Mouse (Mus musculus) cerebellum, adult 9-10 months (tissue): ENCODE results near the gene Ampd3.

ENCODE experiments used
- DNase-seq: peaks from one replicate; pipeline ENCODE4 v3.0.0; 2022

Ampd3 gene

GRCm38 (mm10) chr7:110770949-110771348 lies 2.9 kb downstream of the Ampd3 start:
- DNase-seq: no peak

GRCm38 (mm10) chr7:110772343-110772742 lies 4.3 kb downstream of the Ampd3 start:
- no peak for DNase-seq

- peak; percentile 67 for DNase-seq
Measured at GRCm38 (mm10) chr7:110773204-110774002, 5.4 kb downstream of the Ampd3 start.

GRCm38 (mm10) chr7:110774077-110774476 lies 6.1 kb downstream of the Ampd3 start:
- DNase-seq: no peak

- DNase-seq: no peak
Measured at GRCm38 (mm10) chr7:110774674-110775073, 6.7 kb downstream of the Ampd3 start.

- no peak for DNase-seq
Measured at GRCm38 (mm10) chr7:110777146-110778001, 9.4 kb downstream of the Ampd3 start.

GRCm38 (mm10) chr7:110778933-110779332 lies 10.9 kb downstream of the Ampd3 start:
- no peak for DNase-seq

GRCm38 (mm10) chr7:110779605-110780111 lies 11.7 kb downstream of the Ampd3 start:
- DNase-seq: no peak

- DNase-seq: no peak
Measured at GRCm38 (mm10) chr7:110780520-110780919, 12.5 kb downstream of the Ampd3 start.

- no peak for DNase-seq
Measured at GRCm38 (mm10) chr7:110781231-110781711, 13.3 kb downstream of the Ampd3 start.

GRCm38 (mm10) chr7:110782135-110782534 lies 14.1 kb downstream of the Ampd3 start:
- DNase-seq: no peak

GRCm38 (mm10) chr7:110782845-110783478 lies 15.0 kb downstream of the Ampd3 start:
- DNase-seq: no peak

GRCm38 (mm10) chr7:110784965-110785364 lies 17.0 kb downstream of the Ampd3 start:
- DNase-seq: no peak

GRCm38 (mm10) chr7:110785741-110786146 lies 17.7 kb downstream of the Ampd3 start:
- DNase-seq: no peak

- no peak for DNase-seq
Measured at GRCm38 (mm10) chr7:110787310-110787709, 19.3 kb downstream of the Ampd3 start.

- DNase-seq: no peak
Measured at GRCm38 (mm10) chr7:110790878-110791277, 22.9 kb downstream of the Ampd3 start.

- DNase-seq: no peak
Measured at GRCm38 (mm10) chr7:110792201-110792600, 24.2 kb downstream of the Ampd3 start.

GRCm38 (mm10) chr7:110792834-110793233 lies 24.8 kb downstream of the Ampd3 start:
- DNase-seq: no peak

GRCm38 (mm10) chr7:110794722-110795121 lies 26.7 kb downstream of the Ampd3 start:
- DNase-seq: no peak

GRCm38 (mm10) chr7:110796367-110797051 lies 28.5 kb downstream of the Ampd3 start:
- no peak for DNase-seq

- DNase-seq: no peak
Measured at GRCm38 (mm10) chr7:110797722-110798409, 29.9 kb downstream of the Ampd3 start.

- peak; percentile 91 for DNase-seq
Measured at GRCm38 (mm10) chr7:110801028-110801427, 33.0 kb downstream of the Ampd3 start.
